Mouse (Mus musculus) layer of hippocampus, adult 9-11 months (tissue): ENCODE measurements around the gene Rnaseh2b.

ENCODE experiments used
- DNase-seq: peaks from one replicate; pipeline ENCODE4 v3.0.0; 2022

Rnaseh2b gene

GRCm38 (mm10) chr14:62363774-62364173 lies 71.4 kb downstream of the Rnaseh2b start:
- DNase-seq = no peak

GRCm38 (mm10) chr14:62370819-62371218 lies 78.4 kb downstream of the Rnaseh2b start:
- DNase-seq = no peak

- DNase-seq = no peak
Observed at GRCm38 (mm10) chr14:62374001-62374400, 81.6 kb downstream of the Rnaseh2b start.

GRCm38 (mm10) chr14:62375694-62376093 lies 83.3 kb downstream of the Rnaseh2b start:
- DNase-seq = no peak

- no peak for DNase-seq
Observed at GRCm38 (mm10) chr14:62376115-62376514, 83.7 kb downstream of the Rnaseh2b start.

GRCm38 (mm10) chr14:62379391-62379790 lies 87.0 kb downstream of the Rnaseh2b start:
- DNase-seq = no peak

GRCm38 (mm10) chr14:62380606-62381005 lies 88.2 kb downstream of the Rnaseh2b start:
- no peak for DNase-seq

- no peak for DNase-seq
Observed at GRCm38 (mm10) chr14:62383109-62383508, 90.7 kb downstream of the Rnaseh2b start.

- no peak for DNase-seq
Observed at GRCm38 (mm10) chr14:62383786-62384299, 91.5 kb downstream of the Rnaseh2b start.

GRCm38 (mm10) chr14:62389064-62389728 lies 96.8 kb downstream of the Rnaseh2b start:
- peak; percentile 67 for DNase-seq

- peak; percentile 18 for DNase-seq
Observed at GRCm38 (mm10) chr14:62389729-62390536, 97.5 kb downstream of the Rnaseh2b start.

- DNase-seq = no peak
Observed at GRCm38 (mm10) chr14:62392754-62393153, 100.4 kb downstream of the Rnaseh2b start.

GRCm38 (mm10) chr14:62395346-62395745 lies 103.0 kb downstream of the Rnaseh2b start:
- no peak for DNase-seq

GRCm38 (mm10) chr14:62416007-62416741 lies 123.8 kb downstream of the Rnaseh2b start:
- peak; percentile 23 for DNase-seq

- DNase-seq = peak; percentile 57
Observed at GRCm38 (mm10) chr14:62416742-62417134, 124.3 kb downstream of the Rnaseh2b start.

GRCm38 (mm10) chr14:62417501-62417900 lies 125.1 kb downstream of the Rnaseh2b start:
- DNase-seq = peak; percentile 2

- no peak for DNase-seq
Observed at GRCm38 (mm10) chr14:62422265-62422664, 129.9 kb downstream of the Rnaseh2b start.
